Mouse (Mus musculus) erythroblast, embryonic 14.5 days (primary cell): ENCODE data around the gene Arhgef28.

Source experiments
- GATA1 ChIP-seq: IDR thresholded peaks from 2 replicates; pipeline ENCODE4 v1.6.1; 2012; ENCODE audit warnings: low read length, inconsistent platforms, mixed read lengths
- TAL1 ChIP-seq: IDR thresholded peaks from 3 replicates; pipeline ENCODE4 v1.6.1; 2012; ENCODE audit warnings: low read length, inconsistent platforms, mixed read lengths

- TF ChIP-seq GATA1, result no peak
- TF ChIP-seq TAL1, result no peak
Observed at GRCm38 (mm10) chr13:98008588-98008987, 197.7 kb downstream of the Arhgef28 start.
